Mouse (Mus musculus): ENCODE measurements around the gene Slco3a1. TPM values are rescaled to one million over a fixed set of nuclear protein-coding genes. Genes with fewer than 3 reads are reported as not detected.

Slco3a1 gene
- polyA plus RNA-seq (2017; shearing (Covaris generic)) = 12.7 TPM

DNA sequence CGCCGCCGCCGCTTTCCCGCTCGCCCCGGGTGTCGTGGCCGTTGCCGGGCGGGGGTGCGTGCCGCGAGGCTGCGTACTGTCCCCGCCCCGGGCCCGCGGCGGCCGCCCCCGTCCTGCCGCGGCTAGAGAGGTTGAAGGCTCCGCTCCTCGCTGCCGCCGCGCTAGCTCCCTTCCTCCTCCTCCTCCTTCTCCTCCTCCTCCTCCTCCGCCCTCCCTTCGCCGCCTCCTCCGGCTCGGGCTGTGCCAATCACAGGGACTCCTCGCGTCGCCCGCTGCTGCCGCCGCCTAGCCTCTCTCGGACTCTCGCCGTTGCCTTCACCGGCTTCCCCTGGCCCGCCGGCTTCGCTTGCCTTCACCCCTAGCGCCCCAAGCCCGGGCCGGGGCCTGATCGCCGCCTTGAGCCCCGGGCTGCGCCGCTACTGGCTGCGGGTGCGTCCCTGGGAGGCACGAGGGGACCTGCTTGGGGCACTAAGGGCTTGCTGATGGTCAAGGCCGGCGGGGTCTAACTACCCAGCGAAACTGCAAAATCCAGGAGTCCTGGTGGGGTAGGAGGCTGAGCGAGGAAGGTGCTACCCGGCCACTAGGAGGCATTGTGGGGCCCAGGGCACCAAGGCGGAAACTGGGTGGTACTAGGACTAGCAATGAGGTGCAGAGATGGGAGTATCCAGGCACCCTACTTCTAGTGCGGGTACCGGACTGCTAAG lies at the start of gene Slco3a1:
Slco3a1 (minus strand) TSS at position 173 of the 704 bp plus-strand sequence.

